Mouse (Mus musculus) heart, postnatal 0 days (tissue): Measurements from ENCODE around the gene Dip2b. TPM values are rescaled to one million over a fixed set of nuclear protein-coding genes. Genes with fewer than 3 reads are reported as not detected.

Experiments used
- ATAC-seq: fragments of 200-750 bp; cut with Nextera tagmentation; 2 replicates; pipeline ENCODE4 v1.8.0; 2017; ENCODE audit warnings: low read depth, moderate number of reproducible peaks, moderate library complexity; ENCODE audit not compliant: insufficient read depth
- DNase-seq: peaks from one replicate; pipeline ENCODE4 v3.0.0-alpha.2; 2016; ENCODE audit warnings: low spot score
- H3K27ac ChIP-seq: fragments of 300-500 bp; sonication (generic); 2 replicates; pipeline ENCODE4 v1.5.1; 2014; ENCODE audit warnings: low read depth, mild to moderate bottlenecking
- H3K27me3 ChIP-seq: fragments of 300-500 bp; sonication (generic); 2 replicates; pipeline ENCODE4 v1.6.1; 2014; ENCODE audit warnings: low read length, mixed read lengths; ENCODE audit not compliant: control insufficient read depth, insufficient read depth
- H3K36me3 ChIP-seq: fragments of 300-500 bp; sonication (generic); replicated peaks from 2 replicates; pipeline ENCODE4 v1.6.1; 2014; ENCODE audit warnings: low read length, mixed read lengths; ENCODE audit not compliant: control insufficient read depth, insufficient read depth
- H3K4me1 ChIP-seq: fragments of 300-500 bp; sonication (generic); 2 replicates; pipeline ENCODE4 v1.6.1; 2014; ENCODE audit warnings: antibody characterized with exemption; ENCODE audit not compliant: control insufficient read depth, insufficient read depth
- H3K4me2 ChIP-seq: fragments of 300-500 bp; sonication (generic); 2 replicates; pipeline ENCODE4 v1.6.1; 2014; ENCODE audit warnings: low read depth, mild to moderate bottlenecking, low read length, moderate library complexity
- H3K4me3 ChIP-seq: fragments of 300-500 bp; sonication (generic); 2 replicates; pipeline ENCODE4 v1.5.1; 2014; ENCODE audit warnings: low read depth, low read length
- H3K9ac ChIP-seq: fragments of 300-500 bp; sonication (generic); replicated peaks from 2 replicates; pipeline ENCODE4 v1.6.1; 2014; ENCODE audit warnings: low read depth, low read length, mixed read lengths
- H3K9me3 ChIP-seq: fragments of 300-500 bp; sonication (generic); replicated peaks from 2 replicates; pipeline ENCODE4 v1.6.1; 2016; ENCODE audit warnings: low read length; ENCODE audit not compliant: control insufficient read depth
- CTCF ChIP-seq: IDR thresholded peaks from 2 replicates; pipeline ENCODE4 v1.5.1; 2016; ENCODE audit warnings: antibody characterized with exemption, control low read depth, low read depth
- EP300 ChIP-seq: IDR thresholded peaks from 2 replicates; pipeline ENCODE4 v1.6.1; 2016; ENCODE audit warnings: antibody characterized with exemption, low read depth
- WGBS: fragments of 180-500 bp; shearing (Covaris S2); extraction: QIAGEN DNeasy Blood & Tissue Kit; methylation state at CpG from one replicate; pipeline ENCODE4 v1.1.7; 2014; 5-methylcytosine and 5-hydroxymethylcytosine counted together
- polyA plus RNA-seq: library from polyadenylated mRNA; unstranded; fragments of >200 nt; fragmentation: Nextera tagmentation; extraction: Ambion mirVana; gene quantifications from 2 replicates; pipeline ENCODE4 v1.2.1, GENCODE M21; 2015
- total RNA-seq: library from RNA; depleted of rRNA; stranded (reverse); fragments of >200 nt; gene quantifications from 2 replicates; pipeline ENCODE4 v1.2.3, GENCODE M21; 2014; ENCODE audit warnings: low replicate concordance

Gene Dip2b
- total and polyA plus RNA-seq, 2 experiments from 2014 or later: 9.7 to 24.0 TPM

- H3K27me3 ChIP-seq: no peaks in the 10 kb centered on the region
- 44% methylated on average over 4 of the region's 4 CpGs for WGBS
- no peak overlapping the region; the same call in 1 of the 2 replicates for H3K9ac ChIP-seq
- H3K4me1 ChIP-seq: peaks cover 41% of the 10 kb centered on the region
- H3K4me2 ChIP-seq: peak overlapping the region; percentile 34
- H3K4me3 ChIP-seq: 0 out of 2 replicates have a peak overlapping the region, but pooled peaks have one; percentile 8
- ATAC-seq (no peak), DNase-seq (peak; percentile 46)
- peak overlapping the region; percentile 88 for H3K27ac ChIP-seq
- H3K9me3 ChIP-seq: no peaks in the 10 kb centered on the region
- peaks cover 48% of the 10 kb centered on the region for H3K36me3 ChIP-seq
- 0 out of 2 replicates have a peak, but pooled peaks have one; percentile 28 for TF ChIP-seq EP300
- TF ChIP-seq CTCF: no peak
These were observed 164.1 kb downstream of the Dip2b start for GRCm38 (mm10) chr15:100202431-100203015.

DNA sequence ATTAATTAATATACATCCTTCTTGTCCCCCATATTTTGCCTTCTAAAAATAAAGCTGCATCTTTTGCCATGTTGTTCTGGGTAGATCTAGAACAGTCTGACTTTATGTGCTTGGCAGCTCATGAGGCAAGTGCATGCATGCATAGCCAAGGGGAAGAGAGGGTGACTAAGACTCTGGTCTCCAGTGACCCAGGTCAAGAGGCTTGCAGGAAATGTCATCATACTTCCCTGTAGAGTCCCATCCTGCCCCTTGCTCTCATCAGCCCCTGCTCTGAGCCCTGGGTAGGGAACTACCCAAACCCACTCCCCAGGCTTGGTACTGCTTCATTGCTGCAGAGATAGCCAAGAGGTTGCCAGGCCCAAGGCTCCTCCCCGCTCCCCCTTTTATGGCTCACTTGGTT, 166.1 kb downstream of the Dip2b start:
- H3K27ac ChIP-seq: no peak overlapping the region
- no peaks in the 10 kb centered on the region for H3K27me3 ChIP-seq
- WGBS: 77% methylated on average over 1 of the region's 1 CpGs
- no peaks in the 10 kb centered on the region for H3K9me3 ChIP-seq
- no peak overlapping the region for H3K9ac ChIP-seq
- ATAC-seq: no peak
- peaks cover 36% of the 10 kb centered on the region for H3K4me1 ChIP-seq
- H3K4me2 ChIP-seq: no peak overlapping the region
- H3K36me3 ChIP-seq: peaks cover 64% of the 10 kb centered on the region
- no peak overlapping the region for H3K4me3 ChIP-seq
- no peak for DNase-seq
- TF ChIP-seq EP300 (no peak), CTCF (no peak)

GRCm38 (mm10) chr15:100210013-100210412, 171.5 kb downstream of the Dip2b start:
- H3K36me3 ChIP-seq: peaks cover 97% of the 10 kb centered on the region

GRCm38 (mm10) chr15:100213339-100213738, 174.9 kb downstream of the Dip2b start:
- Histone ChIP-seq H3K9ac (no peak overlapping the region), H3K27ac (no peak overlapping the region), H3K4me3 (no peak overlapping the region), H3K4me1 (no peaks in the 10 kb centered on the region), H3K4me2 (no peak overlapping the region), H3K27me3 (no peaks in the 10 kb centered on the region), H3K36me3 (peaks cover 90% of the 10 kb centered on the region), H3K9me3 (no peaks in the 10 kb centered on the region)
- ATAC-seq (no peak), DNase-seq (no peak)
- 80% methylated on average over 2 of the region's 2 CpGs for whole genome bisulfite sequencing
- TF ChIP-seq CTCF: no peak
- no peak for TF ChIP-seq EP300

More at GRCm38 (mm10) chr15:100210013-100210412, 171.5 kb downstream of the Dip2b start:
- 94% methylated on average over 3 of the region's 3 CpGs for WGBS
- H3K4me3 ChIP-seq: no peak overlapping the region
- DNase-seq: no peak
- H3K9me3 ChIP-seq: no peaks in the 10 kb centered on the region
- TF ChIP-seq CTCF (no peak), EP300 (no peak)
- no peaks in the 10 kb centered on the region for H3K27me3 ChIP-seq
- H3K27ac ChIP-seq: no peak overlapping the region
- no peak for ATAC-seq
- H3K4me1 ChIP-seq: no peaks in the 10 kb centered on the region
- no peak overlapping the region for H3K9ac ChIP-seq
- H3K4me2 ChIP-seq: no peak overlapping the region

GRCm38 (mm10) chr15:100215092-100215491, 176.6 kb downstream of the Dip2b start:
- Histone ChIP-seq H3K4me2 (no peak overlapping the region), H3K9me3 (no peaks in the 10 kb centered on the region), H3K36me3 (peaks cover 75% of the 10 kb centered on the region), H3K27me3 (no peaks in the 10 kb centered on the region), H3K27ac (no peak overlapping the region), H3K4me1 (no peaks in the 10 kb centered on the region), H3K4me3 (no peak overlapping the region), H3K9ac (no peak overlapping the region)
- 86% methylated on average over 11 of the region's 11 CpGs for WGBS
- DNase-seq: no peak
- TF ChIP-seq EP300: no peak
- TF ChIP-seq CTCF: no peak
- no peak for ATAC-seq

GRCm38 (mm10) chr15:100216173-100216572, 177.7 kb downstream of the Dip2b start:
- ATAC-seq: no peak
- no peak overlapping the region for H3K4me3 ChIP-seq
- no peaks in the 10 kb centered on the region for H3K27me3 ChIP-seq
- H3K27ac ChIP-seq: no peak overlapping the region
- DNase-seq: no peak
- WGBS: 92% methylated on average over 9 of the region's 9 CpGs
- no peak overlapping the region for H3K4me2 ChIP-seq
- no peaks in the 10 kb centered on the region for H3K9me3 ChIP-seq
- H3K36me3 ChIP-seq: peaks cover 64% of the 10 kb centered on the region
- H3K9ac ChIP-seq: no peak overlapping the region
- H3K4me1 ChIP-seq: no peaks in the 10 kb centered on the region
- no peak for TF ChIP-seq CTCF
- TF ChIP-seq EP300: no peak
